Mouse (Mus musculus) limb, embryonic 10.5 days (tissue): ENCODE data around the gene Repin1. TPM values are rescaled to one million over a fixed set of nuclear protein-coding genes. Genes with fewer than 3 reads are reported as not detected.

Experiments
- DNase-seq: peaks from one replicate; pipeline ENCODE4 v3.0.0-alpha.2; 2017; ENCODE audit warnings: low spot score
- H3K27ac ChIP-seq: fragments of 300-500 bp; sonication (generic); 2 replicates; pipeline ENCODE4 v1.5.1; 2016; ENCODE audit warnings: mild to moderate bottlenecking
- H3K27me3 ChIP-seq: fragments of 300-500 bp; sonication (generic); 2 replicates; pipeline ENCODE4 v1.6.1; 2016; ENCODE audit warnings: low read depth, mild to moderate bottlenecking; ENCODE audit not compliant: poor library complexity, severe bottlenecking
- H3K36me3 ChIP-seq: fragments of 300-500 bp; sonication (generic); 2 replicates; pipeline ENCODE4 v1.6.1; 2016; ENCODE audit warnings: mild to moderate bottlenecking, moderate library complexity
- H3K4me1 ChIP-seq: fragments of 300-500 bp; sonication (generic); 2 replicates; pipeline ENCODE4 v1.6.1; 2016
- H3K4me3 ChIP-seq: fragments of 300-500 bp; sonication (generic); 2 replicates; pipeline ENCODE4 v1.5.1; 2016; ENCODE audit warnings: mild to moderate bottlenecking, moderate library complexity
- H3K9me3 ChIP-seq: fragments of 300-500 bp; sonication (generic); replicated peaks from 2 replicates; pipeline ENCODE4 v1.6.1; 2016; ENCODE audit warnings: mild to moderate bottlenecking
- WGBS: fragments of 180-500 bp; shearing (Covaris S2); methylation state at CpG from one replicate; pipeline ENCODE4 v1.1.7; 2016; 5-methylcytosine and 5-hydroxymethylcytosine counted together
- polyA plus RNA-seq: library from polyadenylated mRNA; unstranded; fragments of >200 nt; fragmentation: Nextera tagmentation; extraction: Ambion mirVana; gene quantifications from 2 replicates; pipeline ENCODE4 v1.2.1, GENCODE M21; 2016

Repin1 gene
- polyA plus RNA-seq = 53.1 and 57.3 TPM in 2 replicates

DNA sequence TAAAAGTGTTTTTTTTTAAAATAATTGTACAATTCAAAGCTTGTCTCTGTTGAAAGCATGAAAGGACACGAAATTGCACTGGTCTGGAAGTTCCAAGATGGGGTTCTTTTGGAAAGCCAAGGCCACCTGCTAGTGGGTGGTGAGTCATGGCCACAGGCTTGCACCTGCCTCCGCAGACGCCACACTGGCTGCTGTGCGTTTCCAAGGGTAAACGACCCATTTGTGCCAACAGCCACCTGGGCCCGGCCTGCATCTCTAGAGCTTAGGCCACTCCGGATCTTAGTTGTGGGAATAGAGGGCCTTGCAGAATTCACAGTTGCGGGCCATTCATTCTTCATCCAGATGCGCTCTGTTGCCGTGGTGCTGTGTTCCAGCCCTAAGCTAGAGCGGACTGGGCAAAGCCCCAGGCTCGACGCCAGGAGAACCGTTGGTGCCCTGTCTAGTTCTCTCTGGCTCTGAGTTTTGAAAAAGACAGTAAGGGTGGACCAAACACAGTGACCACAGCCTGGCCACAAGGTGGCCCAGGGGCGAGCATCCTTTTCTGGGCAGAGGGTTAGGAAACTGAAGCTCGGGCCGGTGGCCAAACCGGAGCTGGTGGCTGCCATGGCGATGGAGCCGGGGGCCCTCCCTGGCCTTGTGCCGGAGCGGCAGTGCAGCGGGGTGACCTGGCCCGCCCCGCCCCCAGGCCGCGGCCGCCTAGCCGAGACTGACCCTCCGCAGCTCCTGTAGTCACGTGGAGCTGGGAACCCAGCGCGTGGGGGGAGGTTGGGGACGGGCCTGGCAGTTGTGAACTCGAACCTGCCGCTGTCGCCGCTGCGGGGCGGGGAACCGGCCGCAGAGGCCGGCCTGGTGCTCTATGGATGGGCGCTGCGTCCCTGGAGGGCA is at the start of gene Repin1, which contains the start of gene Gm44965:
Gene Repin1 (plus strand): TSS at position 726 of the 885 bp plus-strand sequence.
Gene Gm44965 (plus strand): TSS at position 784 of the 885 bp plus-strand sequence.
- Histone ChIP-seq H3K36me3 (peaks cover 35% of the 10 kb centered on the region), H3K27ac (peak within 1 kb of the TSS; percentile 97), H3K4me3 (peak within 1 kb of the TSS; percentile 90), H3K9me3 (peaks cover 22% of the 10 kb centered on the region), H3K27me3 (no peaks in the 10 kb centered on the region), H3K4me1 (peaks cover 32% of the 10 kb centered on the region)
- DNase-seq = peak; percentile 95
- 7% methylated on average over 45 of the region's 45 CpGs for WGBS

DNA sequence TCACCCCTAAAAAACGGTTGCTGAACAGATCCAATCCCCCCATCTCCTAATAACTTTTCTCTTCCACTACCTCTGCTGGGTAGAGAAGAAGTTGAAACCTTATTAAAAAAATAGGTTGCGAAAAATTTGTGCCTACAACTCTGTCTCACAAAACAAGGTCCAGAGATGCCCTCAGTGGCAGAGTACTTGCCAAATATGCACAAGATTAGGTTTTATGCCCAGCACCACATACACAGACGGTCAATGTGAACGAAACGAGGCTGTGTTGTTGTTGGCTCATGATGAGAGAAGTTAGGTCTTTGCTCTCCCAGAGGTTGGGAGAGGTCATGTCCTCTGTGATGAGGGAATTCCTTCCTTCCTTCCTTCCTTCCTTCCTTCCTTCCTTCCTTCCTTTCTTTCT is 48.4 kb upstream of the Repin1 start:
- DNase-seq = no peak
- WGBS = 78% methylated on average over 5 of the region's 5 CpGs
- Histone ChIP-seq H3K4me1 (peaks cover 56% of the 10 kb centered on the region), H3K27me3 (no peaks in the 10 kb centered on the region), H3K4me3 (no peak overlapping the region), H3K27ac (peak overlapping the region; percentile 42; the same call in 1 of the 2 replicates), H3K9me3 (no peaks in the 10 kb centered on the region), H3K36me3 (no peaks in the 10 kb centered on the region)

DNA sequence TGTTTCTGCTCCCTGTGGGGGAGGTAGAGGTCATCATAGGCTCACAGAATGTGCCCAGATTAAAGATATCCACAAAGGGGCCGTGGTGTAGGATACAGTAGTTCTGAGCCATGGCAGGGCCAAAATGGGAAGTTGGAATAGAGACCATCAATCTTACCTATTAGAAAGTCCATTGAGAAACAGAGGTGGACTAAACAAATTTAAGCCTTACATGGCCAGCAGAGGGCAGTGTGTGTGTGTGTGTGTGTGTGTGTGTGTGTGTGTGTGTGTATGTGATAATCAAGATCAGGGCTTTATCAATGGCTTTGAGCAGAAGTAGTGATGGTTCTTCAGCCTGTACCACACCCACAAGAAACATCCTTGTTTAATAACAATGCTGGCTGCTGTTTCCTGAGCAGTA is 47.4 kb upstream of the Repin1 start:
- no peaks in the 10 kb centered on the region for H3K36me3 ChIP-seq
- no peaks in the 10 kb centered on the region for H3K9me3 ChIP-seq
- 57% methylated on average over 1 of the region's 1 CpGs for WGBS
- H3K4me1 ChIP-seq = peaks cover 46% of the 10 kb centered on the region
- H3K4me3 ChIP-seq = no peak overlapping the region
- H3K27ac ChIP-seq = peak overlapping the region; percentile 61
- no peaks in the 10 kb centered on the region for H3K27me3 ChIP-seq
- peak; percentile 69 for DNase-seq

DNA sequence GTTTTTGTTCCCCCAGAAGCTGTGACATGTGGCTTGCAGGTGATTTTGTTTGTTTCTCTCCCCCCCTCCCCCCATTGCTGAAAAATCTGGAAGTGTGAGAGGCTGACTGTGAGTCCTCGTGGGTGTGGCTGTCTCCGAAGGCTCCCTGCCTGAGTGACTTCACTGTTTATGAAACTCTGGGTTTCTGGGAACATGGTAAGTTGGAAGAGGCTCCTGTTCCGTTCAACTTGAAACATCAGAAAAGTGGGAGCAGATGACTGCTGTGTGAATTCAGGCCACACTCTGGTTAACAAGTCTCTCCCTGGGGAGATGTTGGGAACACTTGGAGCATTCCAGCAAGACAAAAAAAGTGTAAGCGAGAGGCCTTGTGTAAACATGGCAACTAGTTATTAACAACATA is 46.8 kb upstream of the Repin1 start:
- peak overlapping the region; percentile 61 for H3K27ac ChIP-seq
- no peak overlapping the region for H3K4me3 ChIP-seq

DNA sequence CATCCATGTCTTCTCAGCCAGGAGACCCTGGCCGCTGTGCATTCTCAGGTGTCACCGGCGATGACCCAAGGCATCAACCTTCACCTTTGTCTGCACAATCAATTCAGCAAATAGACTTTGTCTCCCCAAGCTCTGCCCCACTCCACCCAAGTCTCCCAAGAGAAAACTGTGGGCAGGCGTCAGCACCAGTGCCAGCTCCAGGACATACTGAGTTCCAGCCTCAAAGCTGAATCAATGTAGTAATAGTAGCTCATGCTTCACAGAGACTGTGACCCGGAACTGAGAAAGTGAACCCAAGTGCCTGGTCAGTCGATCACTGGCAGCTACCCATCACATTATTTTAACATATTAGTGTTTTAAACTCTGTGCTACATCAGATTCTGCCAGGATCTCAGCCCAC is 45.4 kb upstream of the Repin1 start:
- WGBS = 86% methylated on average over 6 of the region's 6 CpGs
- Histone ChIP-seq H3K36me3 (no peaks in the 10 kb centered on the region), H3K27ac (peak overlapping the region; percentile 54), H3K27me3 (no peaks in the 10 kb centered on the region), H3K4me3 (no peak overlapping the region), H3K9me3 (no peaks in the 10 kb centered on the region), H3K4me1 (peaks cover 25% of the 10 kb centered on the region)
- DNase-seq = no peak

More for the DNA sequence above, 46.8 kb upstream of the Repin1 start:
- Histone ChIP-seq H3K4me1 (peaks cover 40% of the 10 kb centered on the region), H3K9me3 (no peaks in the 10 kb centered on the region), H3K27me3 (no peaks in the 10 kb centered on the region), H3K36me3 (no peaks in the 10 kb centered on the region)
- DNase-seq = no peak
- 63% methylated on average over 4 of the region's 4 CpGs for WGBS

DNA sequence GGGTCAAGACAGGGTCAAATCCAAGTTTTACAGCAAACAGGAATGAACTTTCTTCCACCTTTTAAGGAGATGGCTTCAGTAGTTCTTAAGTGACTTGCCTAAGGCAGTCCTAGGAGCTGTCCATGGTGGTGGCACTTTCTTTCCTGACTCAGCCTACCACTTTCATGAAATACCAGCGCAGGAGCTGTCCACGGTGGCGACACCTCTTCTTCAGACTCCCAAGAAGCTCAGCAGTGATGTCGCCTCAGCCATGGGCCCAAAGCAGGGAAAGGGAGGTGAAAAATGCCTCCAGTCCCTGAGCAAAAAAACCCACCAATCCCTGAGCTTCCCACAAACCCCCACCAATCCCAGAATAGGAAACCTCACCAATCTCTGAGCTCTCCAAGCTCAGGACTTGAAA is 40.8 kb upstream of the Repin1 start:
- 47% methylated on average over 4 of the region's 4 CpGs for WGBS
- no peaks in the 10 kb centered on the region for H3K27me3 ChIP-seq
- peaks cover 21% of the 10 kb centered on the region for H3K4me1 ChIP-seq
- H3K4me3 ChIP-seq = no peak overlapping the region
- no peak for DNase-seq
- no peaks in the 10 kb centered on the region for H3K9me3 ChIP-seq
- H3K27ac ChIP-seq = no peak overlapping the region
- H3K36me3 ChIP-seq = peaks cover 12% of the 10 kb centered on the region

DNA sequence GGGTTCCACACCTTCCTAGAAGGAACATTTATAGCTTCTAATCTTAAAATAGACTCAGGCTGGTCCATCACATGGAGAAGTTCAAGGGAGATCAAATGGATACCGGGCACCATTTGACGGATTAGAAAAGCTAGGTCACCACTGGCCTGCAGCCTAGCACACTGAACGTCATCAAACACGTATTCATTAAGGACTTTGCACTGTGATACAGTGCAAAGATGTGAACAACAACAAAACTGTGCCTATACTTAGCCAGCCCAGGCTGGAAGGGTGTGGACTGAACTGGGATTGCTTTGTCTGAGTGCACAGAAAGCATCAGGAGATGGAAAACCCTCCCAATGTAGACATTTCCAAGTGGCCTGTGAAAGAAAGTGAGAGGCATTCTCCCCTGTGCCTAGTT is 39.9 kb upstream of the Repin1 start:
- DNase-seq = no peak
- Histone ChIP-seq H3K27ac (peak overlapping the region; percentile 93), H3K4me1 (peaks cover 21% of the 10 kb centered on the region), H3K27me3 (no peaks in the 10 kb centered on the region), H3K4me3 (peak overlapping the region; percentile 62), H3K36me3 (peaks cover 12% of the 10 kb centered on the region), H3K9me3 (no peaks in the 10 kb centered on the region)
- 88% methylated on average over 4 of the region's 4 CpGs for WGBS

DNA sequence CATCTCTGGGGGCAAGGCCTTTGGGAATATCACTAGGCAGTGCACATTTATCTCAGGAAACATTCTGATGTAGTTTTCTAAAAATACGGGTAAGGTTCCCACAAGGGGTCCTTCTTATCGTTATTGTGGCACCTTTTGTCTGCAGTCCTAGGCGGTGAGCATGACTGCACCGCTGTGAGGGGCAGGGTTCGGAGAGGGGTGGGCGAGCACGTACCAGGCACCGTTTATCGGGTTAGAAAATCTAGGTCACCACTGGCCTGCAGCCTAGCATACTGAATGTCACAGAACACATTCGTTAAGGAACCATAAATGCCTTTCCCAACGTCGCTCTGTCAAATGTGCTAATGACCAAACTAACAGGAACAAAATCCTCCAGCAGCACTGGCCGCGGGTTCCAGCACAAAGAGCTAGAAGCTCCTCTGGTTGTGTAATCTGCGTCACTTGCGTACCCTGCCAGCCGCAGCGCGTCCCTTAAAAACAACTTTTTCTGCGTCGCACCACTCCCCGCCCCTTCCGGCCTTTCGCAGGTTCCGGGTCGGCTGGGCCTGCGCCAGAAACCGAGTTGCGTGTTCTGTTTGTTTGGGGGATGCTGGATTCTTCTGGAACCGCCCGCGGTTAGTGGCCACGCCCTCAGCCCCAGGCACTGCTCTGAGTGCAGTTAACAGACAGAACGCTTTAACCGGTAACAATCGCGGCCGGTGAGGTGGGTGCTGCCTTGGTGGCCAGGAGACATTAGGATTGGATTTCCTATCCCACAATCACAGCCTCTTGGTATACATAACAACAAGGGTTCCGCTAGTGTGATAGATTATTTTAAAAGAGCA is 39.2 kb upstream of the Repin1 start, which contains the start of gene Lrrc61:
Gene Lrrc61 (plus strand): TSS at position 517 of the 824 bp plus-strand sequence.
- Histone ChIP-seq H3K9me3 (no peaks in the 10 kb centered on the region), H3K27ac (peak within 1 kb of the TSS; percentile 93), H3K27me3 (no peaks in the 10 kb centered on the region), H3K36me3 (peaks cover 12% of the 10 kb centered on the region), H3K4me3 (peak within 1 kb of the TSS; percentile 62), H3K4me1 (peaks cover 21% of the 10 kb centered on the region)
- DNase-seq = peak; percentile 91
- WGBS = 2% methylated on average over 39 of the region's 39 CpGs

DNA sequence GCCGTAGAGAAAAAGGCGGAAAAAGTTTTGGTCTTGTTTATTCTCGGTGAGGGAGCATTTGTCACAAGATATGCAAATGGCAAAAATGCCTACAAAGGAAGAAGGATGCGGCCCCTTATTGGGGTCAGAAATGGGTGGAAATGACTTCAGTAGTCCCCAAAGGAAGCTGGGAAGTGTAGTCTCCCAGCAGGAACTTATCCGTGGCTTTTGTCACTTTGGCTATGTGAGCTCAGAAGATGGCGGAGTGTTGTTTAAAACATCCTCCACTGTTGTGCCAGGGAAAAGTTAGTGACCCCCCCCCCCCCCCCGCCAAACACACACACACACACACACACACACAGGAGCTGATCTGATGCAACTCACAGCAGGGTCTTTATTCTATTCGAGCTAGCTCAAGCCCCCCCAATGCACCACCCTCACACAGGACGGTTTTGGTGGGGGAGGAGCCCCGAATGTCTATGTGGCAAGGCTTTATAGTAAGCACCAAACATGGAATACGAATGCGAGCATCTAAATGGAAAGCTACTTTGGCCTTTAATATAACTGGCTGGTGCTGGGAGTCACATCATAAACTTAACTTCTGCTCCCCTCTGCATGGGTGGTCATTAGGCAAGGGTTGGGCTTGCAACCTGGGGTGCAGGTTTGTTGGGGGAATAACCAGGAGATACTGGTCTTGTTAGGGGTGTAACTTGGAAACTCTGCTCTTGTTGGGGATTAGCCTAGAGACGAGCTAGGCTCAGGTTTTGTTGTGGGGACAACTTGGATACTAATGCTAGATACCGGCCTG is 38.4 kb upstream of the Repin1 start:
- 38% methylated on average over 14 of the region's 14 CpGs for WGBS
- no peaks in the 10 kb centered on the region for H3K9me3 ChIP-seq
- H3K4me1 ChIP-seq = peaks cover 21% of the 10 kb centered on the region
- H3K27me3 ChIP-seq = no peaks in the 10 kb centered on the region
- H3K36me3 ChIP-seq = peaks cover 12% of the 10 kb centered on the region
- DNase-seq = peak; percentile 48
- peak overlapping the region; percentile 93 for H3K27ac ChIP-seq
- H3K4me3 ChIP-seq = peak overlapping the region; percentile 62

DNA sequence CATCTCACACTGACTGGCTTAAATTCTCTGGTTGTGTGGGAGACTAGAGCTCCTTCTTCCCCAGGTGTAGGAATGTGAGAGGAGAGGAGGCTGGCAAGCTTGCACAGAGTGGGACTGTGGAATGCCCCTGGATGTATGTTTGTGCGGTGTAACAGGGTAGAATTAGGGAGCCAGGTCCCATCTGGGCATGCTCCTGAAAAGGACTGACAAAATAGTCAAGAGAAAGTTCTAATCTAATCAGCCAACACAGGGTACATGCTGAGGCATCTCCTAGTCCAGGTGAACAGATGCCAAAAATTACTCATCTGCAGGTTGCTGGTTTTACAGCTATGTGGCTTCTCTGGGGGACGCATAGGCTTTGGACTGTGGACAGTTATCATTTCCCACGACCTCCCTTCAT is 37.7 kb upstream of the Repin1 start:
- H3K36me3 ChIP-seq = peaks cover 12% of the 10 kb centered on the region
- no peak overlapping the region; the same call in 1 of the 2 replicates for H3K4me3 ChIP-seq
- DNase-seq = no peak
- H3K9me3 ChIP-seq = no peaks in the 10 kb centered on the region
- peaks cover 21% of the 10 kb centered on the region for H3K4me1 ChIP-seq
- 89% methylated on average over 3 of the region's 3 CpGs for WGBS
- no peaks in the 10 kb centered on the region for H3K27me3 ChIP-seq
- H3K27ac ChIP-seq = peak overlapping the region; percentile 93; the same call in 1 of the 2 replicates

DNA sequence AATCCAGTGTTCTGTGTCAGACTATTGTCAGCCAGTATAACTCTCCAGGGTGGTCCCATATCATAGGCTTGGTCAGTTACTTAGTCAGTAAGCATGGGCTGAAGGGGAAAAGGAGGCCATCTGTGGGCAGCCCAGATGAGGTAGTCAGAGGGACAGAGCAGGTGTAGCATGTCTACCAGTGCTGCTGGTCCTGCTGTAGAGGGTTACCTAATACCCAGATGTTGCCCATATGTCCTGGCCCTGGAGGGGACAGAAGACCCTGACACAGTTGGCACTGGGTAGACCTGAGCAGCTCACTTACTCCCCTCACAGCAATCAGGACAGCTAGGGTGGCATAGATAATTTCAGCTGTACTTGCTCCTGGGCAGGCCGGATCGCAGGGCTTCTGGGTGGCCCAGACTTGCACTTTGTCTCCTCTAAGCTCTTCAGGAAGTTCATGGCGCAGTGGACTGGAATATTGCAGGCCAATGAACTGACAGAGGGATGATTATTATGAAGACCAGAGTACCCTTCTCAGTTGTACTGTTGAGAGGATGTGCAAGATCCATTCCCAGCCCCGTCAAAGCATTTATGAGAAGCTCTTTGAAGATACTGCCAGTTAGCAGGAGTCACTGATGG is 27.9 kb upstream of the Repin1 start:
- 0 out of 2 replicates have a peak, but pooled peaks cover 5% of the 10 kb centered on the region for H3K4me1 ChIP-seq
- 0 out of 2 replicates have a peak overlapping the region, but pooled peaks have one; percentile 10 for H3K27ac ChIP-seq
- 95% methylated on average over 4 of the region's 4 CpGs for WGBS
- H3K9me3 ChIP-seq = no peaks in the 10 kb centered on the region
- DNase-seq = no peak
- H3K36me3 ChIP-seq = peaks cover 42% of the 10 kb centered on the region
- H3K4me3 ChIP-seq = no peak overlapping the region
- H3K27me3 ChIP-seq = no peaks in the 10 kb centered on the region

DNA sequence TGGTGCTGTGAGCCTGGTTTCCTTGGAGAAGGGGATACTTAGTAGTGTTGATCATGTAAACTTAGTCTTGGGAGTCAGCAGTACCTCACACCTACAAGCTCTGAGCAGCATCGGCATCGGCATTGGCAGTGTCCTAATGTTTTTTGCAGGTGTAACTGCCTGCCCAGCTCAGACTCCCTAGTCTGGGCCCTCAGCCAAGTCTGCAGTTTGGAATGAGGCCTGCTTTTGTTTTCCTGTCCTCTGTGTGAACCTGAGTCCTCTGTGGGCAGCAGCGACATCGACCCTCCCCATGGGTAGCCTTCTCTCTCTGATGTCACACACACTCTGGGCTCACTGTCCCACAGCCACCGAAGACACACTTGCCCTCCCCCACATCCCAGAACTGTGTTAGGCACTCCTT is 27.4 kb upstream of the Repin1 start:
- Histone ChIP-seq H3K27ac (peak overlapping the region; percentile 38; the same call in 1 of the 2 replicates), H3K36me3 (peaks cover 42% of the 10 kb centered on the region)
- no peak for DNase-seq

More for the DNA sequence above, 27.4 kb upstream of the Repin1 start:
- Histone ChIP-seq H3K27me3 (no peaks in the 10 kb centered on the region), H3K4me1 (0 out of 2 replicates have a peak, but pooled peaks cover 5% of the 10 kb centered on the region), H3K4me3 (no peak overlapping the region), H3K9me3 (no peaks in the 10 kb centered on the region)
- 93% methylated on average over 5 of the region's 5 CpGs for WGBS
